8 mouse cellular contexts compared by ENCODE assay signal in genomic region chr10:58394170-58394569, GRCm38 (mm10). TPM values are rescaled to one million over a fixed set of nuclear protein-coding genes. Genes with fewer than 3 reads are reported as not detected.
A peak's percentile ranks its signal among the peaks of the same experiment; 100 is the strongest.
DNase-seq lines count a peak whose midpoint lies in the region; ATAC-seq and TF ChIP-seq lines count a peak whose summit lies in the region.

No protein-coding gene starts in this region.

- H3K4me1 ChIP-seq in embryonic facial prominence, embryonic 14.5 days (ENCODE audit: control insufficient read depth, insufficient read depth, low read length), result peaks cover 3% of the 10 kb centered on the region; the same call in 1 of the 2 replicates
- H3K4me1 ChIP-seq in intestine, embryonic 14.5 days (replicated peaks; ENCODE audit: control insufficient read depth, insufficient read depth, low read length), result peaks cover 10% of the 10 kb centered on the region
- H3K4me1 ChIP-seq in lung, postnatal 0 days (ENCODE audit: insufficient read depth, low read depth, low read length), result peaks cover 43% of the 10 kb centered on the region; the same call in 1 of the 2 replicates
- H3K4me1 ChIP-seq in midbrain, embryonic 16.5 days (ENCODE audit: control insufficient read depth, insufficient read depth, low read length), result no peaks in the 10 kb centered on the region
- H3K4me1 ChIP-seq in cerebellum, adult 2 months (ENCODE audit: control insufficient read depth, insufficient read depth, low read length), result peaks cover 14% of the 10 kb centered on the region

- 0 out of 2 replicates have a peak overlapping the region, but pooled peaks have one; percentile 14 for H3K9ac ChIP-seq in embryonic facial prominence, embryonic 14.5 days (ENCODE audit: low read depth, low read length)
- no peak overlapping the region for H3K9ac ChIP-seq in intestine, embryonic 14.5 days (ENCODE audit: low read length)
- H3K9ac ChIP-seq in lung, postnatal 0 days (replicated peaks; ENCODE audit: low read depth), result peak overlapping the region; percentile 39
- no peak overlapping the region for H3K9ac ChIP-seq in midbrain, embryonic 16.5 days (ENCODE audit: low read depth, low read length)

- DNase-seq in adrenal gland, adult 2 months, result peak; percentile 89
- DNase-seq in embryonic facial prominence, embryonic 14.5 days (ENCODE audit: low spot score), result peak; percentile 48
- no peak for DNase-seq in intestine, embryonic 14.5 days (ENCODE audit: low spot score)
- DNase-seq in lung, postnatal 0 days (ENCODE audit: low spot score), result peak; percentile 93
- no peak for DNase-seq in right cerebral cortex, postnatal 36 days (ENCODE audit: low spot score in 2 of 2)
- no peak for DNase-seq in embryo, embryonic 11 days
- no peak for DNase-seq in cerebellum, adult 2 months

- no peaks in the 10 kb centered on the region for H3K9me3 ChIP-seq in embryonic facial prominence, embryonic 14.5 days (ENCODE audit: control insufficient read depth, low read length)
- no peaks in the 10 kb centered on the region for H3K9me3 ChIP-seq in intestine, embryonic 14.5 days (ENCODE audit: control insufficient read depth, low read length)
- no peaks in the 10 kb centered on the region for H3K9me3 ChIP-seq in lung, postnatal 0 days (ENCODE audit: low read length)
- H3K9me3 ChIP-seq in midbrain, embryonic 16.5 days (replicated peaks; ENCODE audit: control insufficient read depth, low read length, poor library complexity, severe bottlenecking), result no peaks in the 10 kb centered on the region

- H3K4me2 ChIP-seq in embryonic facial prominence, embryonic 14.5 days (ENCODE audit: low read depth, low read length), result no peak overlapping the region
- H3K4me2 ChIP-seq in intestine, embryonic 14.5 days (ENCODE audit: low read length), result no peak overlapping the region
- peak overlapping the region; percentile 46 for H3K4me2 ChIP-seq in lung, postnatal 0 days (replicated peaks; ENCODE audit: low read depth, low read length)
- no peak overlapping the region for H3K4me2 ChIP-seq in midbrain, embryonic 16.5 days (ENCODE audit: low read length)

- TF ChIP-seq CTCF in lung, postnatal 0 days (IDR thresholded peaks at IDR 0.05), result no peak
- TF ChIP-seq CTCF in cerebellum, adult 2 months (IDR thresholded peaks at IDR 0.05; ENCODE audit: borderline replicate concordance, insufficient read depth, low read depth, low read length), result no peak

- no peak overlapping the region for H3K4me3 ChIP-seq in embryonic facial prominence, embryonic 14.5 days (ENCODE audit: low read depth, low read length)
- H3K4me3 ChIP-seq in intestine, embryonic 14.5 days (ENCODE audit: low read depth, low read length), result no peak overlapping the region
- H3K4me3 ChIP-seq in lung, postnatal 0 days (ENCODE audit: low read depth, low read length), result peak overlapping the region; percentile 37
- H3K4me3 ChIP-seq in midbrain, embryonic 16.5 days (ENCODE audit: low read depth, low read length), result no peak overlapping the region
- H3K4me3 ChIP-seq in cerebellum, adult 2 months (replicated peaks; ENCODE audit: insufficient read depth, low read depth, low read length), result no peak overlapping the region

- no peak overlapping the region; the same call in 1 of the 2 replicates for H3K27ac ChIP-seq in embryonic facial prominence, embryonic 14.5 days (replicated peaks; ENCODE audit: low read depth, low read length)
- no peak overlapping the region; the same call in 1 of the 2 replicates for H3K27ac ChIP-seq in intestine, embryonic 14.5 days (ENCODE audit: low read depth)
- H3K27ac ChIP-seq in lung, postnatal 0 days (ENCODE audit: low read length), result peak overlapping the region; percentile 85
- H3K27ac ChIP-seq in midbrain, embryonic 16.5 days (ENCODE audit: low read length), result no peak overlapping the region
- H3K27ac ChIP-seq in cerebellum, adult 2 months (ENCODE audit: insufficient read depth, low read length), result no peak overlapping the region

- no peak for TF ChIP-seq POLR2A in cerebellum, adult 2 months (IDR thresholded peaks at IDR 0.05; ENCODE audit: borderline replicate concordance, insufficient read depth, low read length)

- peak; percentile 72; the same call in 1 of the 2 replicates for ATAC-seq in embryonic facial prominence, embryonic 14.5 days (ENCODE audit: low read depth)
- ATAC-seq in intestine, embryonic 14.5 days (replicated peaks; ENCODE audit: low FRiP score, low TSS enrichment, low read depth), result peak; percentile 66; the same call in 1 of the 2 replicates
- ATAC-seq in lung, postnatal 0 days, result peak; percentile 78
- no peak for ATAC-seq in midbrain, embryonic 16.5 days

- no peaks in the 10 kb centered on the region for H3K27me3 ChIP-seq in embryonic facial prominence, embryonic 14.5 days (replicated peaks; ENCODE audit: control insufficient read depth, insufficient read depth, low read length)
- no peaks in the 10 kb centered on the region for H3K27me3 ChIP-seq in intestine, embryonic 14.5 days (replicated peaks; ENCODE audit: control insufficient read depth, insufficient read depth, low read length)
- H3K27me3 ChIP-seq in lung, postnatal 0 days (replicated peaks; ENCODE audit: insufficient read depth, low read length), result no peaks in the 10 kb centered on the region
- no peaks in the 10 kb centered on the region for H3K27me3 ChIP-seq in midbrain, embryonic 16.5 days (ENCODE audit: control insufficient read depth, insufficient read depth, low read depth, low read length)
- no peaks in the 10 kb centered on the region for H3K27me3 ChIP-seq in cerebellum, adult 2 months (ENCODE audit: control insufficient read depth, insufficient read depth, low read length)

- peak; percentile 83 for TF ChIP-seq EP300 in lung, postnatal 0 days (IDR thresholded peaks at IDR 0.05)

- H3K36me3 ChIP-seq in embryonic facial prominence, embryonic 14.5 days (ENCODE audit: control insufficient read depth, insufficient read depth, low read length), result 0 out of 2 replicates have a peak, but pooled peaks cover 3% of the 10 kb centered on the region
- H3K36me3 ChIP-seq in intestine, embryonic 14.5 days (ENCODE audit: control insufficient read depth, insufficient read depth, low read length), result 0 out of 2 replicates have a peak, but pooled peaks cover 4% of the 10 kb centered on the region
- H3K36me3 ChIP-seq in lung, postnatal 0 days (ENCODE audit: insufficient read depth, low read length), result 0 out of 2 replicates have a peak, but pooled peaks cover 1% of the 10 kb centered on the region
- H3K36me3 ChIP-seq in midbrain, embryonic 16.5 days (ENCODE audit: control insufficient read depth, insufficient read depth, low read length), result no peaks in the 10 kb centered on the region

- WGBS in embryonic facial prominence, embryonic 14.5 days, result 68% methylated on average over 10 of the region's 10 CpGs
- 50% methylated on average over 10 of the region's 10 CpGs for WGBS in intestine, embryonic 14.5 days
- WGBS in lung, postnatal 0 days, result 25% methylated on average over 10 of the region's 10 CpGs
- WGBS in midbrain, embryonic 16.5 days, result 64% methylated on average over 10 of the region's 10 CpGs
- 80% methylated on average over 10 of the region's 10 CpGs for WGBS in cerebellum, adult 2 months

RNA-seq across cellular contexts. Expression of gene Ranbp2, which starts 52.5 kb away (rescaled TPM):
- total RNA-seq in adrenal gland, adult 2 months (2021), result 10 to 100 TPM; 60.7 to 80.4 TPM
- polyA plus RNA-seq in adrenal gland, adult 2 months (2012; rRNA removed), result 0.59 and 1.2 TPM in 2 replicates
- polyA plus RNA-seq in embryonic facial prominence, embryonic 14.5 days (2014; fragmentation: Nextera tagmentation; extraction: Ambion mirVana), result 29.3 and 29.9 TPM in 2 replicates
- 36.4 and 37.6 TPM in 2 replicates for polyA plus RNA-seq in intestine, embryonic 14.5 days (2014; fragmentation: Nextera tagmentation; extraction: Ambion mirVana)
- 12.6 and 15.3 TPM in 2 replicates for polyA plus RNA-seq in lung, postnatal 0 days (2015; fragmentation: Nextera tagmentation; extraction: Ambion mirVana)
- polyA plus RNA-seq in midbrain, embryonic 16.5 days (2015; fragmentation: Nextera tagmentation; extraction: Ambion mirVana), result 14.2 and 18.6 TPM in 2 replicates
- polyA plus RNA-seq in cerebellum, adult 2 months (2012; rRNA removed), result 17.3 and 17.8 TPM in 2 replicates

Comparison
In these comparisons a context has a peak if more than half of its experiments do, and no peak if none do; other contexts are left out.
1. DNase-seq: peak in adrenal gland, adult 2 months (single experiment), embryonic facial prominence, embryonic 14.5 days (single experiment) and lung, postnatal 0 days (single experiment); none in intestine, embryonic 14.5 days (single experiment), right cerebral cortex, postnatal 36 days (0 of 2), embryo, embryonic 11 days (single experiment) and cerebellum, adult 2 months (0 of 2).
2. H3K9ac ChIP-seq: peak in embryonic facial prominence, embryonic 14.5 days (single experiment) and lung, postnatal 0 days (single experiment); none in intestine, embryonic 14.5 days (single experiment) and midbrain, embryonic 16.5 days (single experiment).